Mouse (Mus musculus): ENCODE measurements at regions not wholly inside any gene's neighbourhood (a gene's known extent, or its start where the extent isn't known, plus 50 kb on each side); places are given as distances from the start of the nearest gene placed in this dataset.
A peak's percentile ranks its signal among the peaks of the same experiment; 100 is the strongest.

- H3K4me1 ChIP-seq (ENCODE audit: control insufficient read depth, insufficient read depth, low read length), result 0 out of 2 replicates have a peak, but pooled peaks cover 3% of the 10 kb centered on the region
- H3K36me3 ChIP-seq (ENCODE audit: control insufficient read depth, insufficient read depth, low read length), result no peaks in the 10 kb centered on the region
- H3K27ac ChIP-seq (ENCODE audit: low read length), result no peak overlapping the region
- no peak overlapping the region for H3K4me2 ChIP-seq (ENCODE audit: low read depth, low read length)
- WGBS, result 66% methylated on average over 6 of the region's 6 CpGs
- no peak overlapping the region for H3K9ac ChIP-seq (ENCODE audit: low read length)
- peak; percentile 56; the same call in 1 of the 2 replicates for ATAC-seq (ENCODE audit: insufficient read depth, low FRiP score)
- no peaks in the 10 kb centered on the region for H3K9me3 ChIP-seq (replicated peaks; ENCODE audit: control insufficient read depth, low read length)
- H3K27me3 ChIP-seq (ENCODE audit: control insufficient read depth, insufficient read depth, low read length), result no peaks in the 10 kb centered on the region
- no peak overlapping the region for H3K4me3 ChIP-seq (replicated peaks; ENCODE audit: low read length)
These were observed 51.5 kb upstream of the Slc9a9 start for GRCm38 (mm10) chr9:94618079-94618786.

All from stomach, embryonic 16.5 days (tissue).